In genomic region chr5:128707271-128707670, GRCm38 (mm10) we compare ENCODE assay signal across 26 mouse cellular contexts. TPM values are rescaled to one million over a fixed set of nuclear protein-coding genes. Genes with fewer than 3 reads are reported as not detected.
DNase-seq lines count a peak whose midpoint lies in the region; TF ChIP-seq lines count a peak whose summit lies in the region.
"Had no signal": no experiment of that assay in that cellular context is flagged by ENCODE, and none has a peak within 500 bp of the region (broad histone marks: within the 10 kb centered on the region; RNA-seq: fewer than 3 reads in every experiment).

No protein-coding gene starts in this region.

- TF ChIP-seq POLR2A in testis, adult 2 months (IDR thresholded peaks at IDR 0.05; ENCODE audit: control insufficient read depth, low read depth, low read length), result peak; percentile 36; the same call in 1 of the 2 replicates

- peak overlapping the region; percentile 27; the same call in 1 of the 2 replicates for H3K4me3 ChIP-seq in testis, adult 2 months (ENCODE audit: control insufficient read depth, low read depth, low read length)
- H3K4me3 ChIP-seq: embryonic facial prominence, embryonic 13.5 days; embryonic facial prominence, embryonic 15.5 days; forebrain, embryonic 13.5 days; forebrain, embryonic 15.5 days had no signal

- H3K4me1 ChIP-seq in testis, adult 2 months (ENCODE audit: control insufficient read depth, insufficient read depth, low read length), result no peaks in the 10 kb centered on the region; the same call in 1 of the 2 replicates

- DNase-seq in testis, postnatal 10 days (ENCODE audit: low spot score), result no peak
- peak; percentile 78 for DNase-seq in ES-CJ7 (ENCODE audit: low read depth, low spot score)
- peak; percentile 80 for DNase-seq in ZHBTc4 (ENCODE audit: low read depth, low spot score)
- DNase-seq in B cell, adult 2 months, result no peak
- no peak for DNase-seq in lung, postnatal 14 days
- DNase-seq in spleen, adult 12 weeks (ENCODE audit: low spot score), result no peak
- DNase-seq: adrenal gland, adult 8-10 months; adrenal gland, postnatal 14 days; adrenal gland, postnatal 36 days; cerebellum, adult 11-12 months; cerebellum, adult 8-10 months; cerebellum, adult 9-11 months; cerebellum, postnatal 14 days; cerebellum, postnatal 36 days; embryo, embryonic 11 days; forebrain, postnatal 0 days had no signal

- no peaks in the 10 kb centered on the region for H3K36me3 ChIP-seq in testis, adult 2 months (ENCODE audit: control insufficient read depth, insufficient read depth, low read length)
- H3K36me3 ChIP-seq: embryonic facial prominence, embryonic 13.5 days; embryonic facial prominence, embryonic 15.5 days; forebrain, embryonic 15.5 days; G1E had no signal

- no peak for TF ChIP-seq CTCF in testis, adult 2 months (IDR thresholded peaks at IDR 0.05; ENCODE audit: control insufficient read depth, insufficient read depth, insufficient replicate concordance, low read depth, low read length)

- H3K27ac ChIP-seq in testis, adult 2 months (ENCODE audit: control insufficient read depth, insufficient read depth, low read depth, low read length), result no peak overlapping the region
- H3K27ac ChIP-seq: embryonic facial prominence, embryonic 13.5 days; embryonic facial prominence, embryonic 15.5 days; forebrain, embryonic 13.5 days; forebrain, embryonic 15.5 days had no signal

- H3K27me3 ChIP-seq in testis, adult 2 months (ENCODE audit: control insufficient read depth, insufficient read depth, low read length), result no peaks in the 10 kb centered on the region
- H3K27me3 ChIP-seq: CH12.LX; embryonic facial prominence, embryonic 13.5 days; embryonic facial prominence, embryonic 15.5 days; forebrain, embryonic 13.5 days; forebrain, embryonic 15.5 days; Patski had no signal

RNA-seq across cellular contexts. Expression of gene Piwil1, which starts 4.9 kb away (rescaled TPM):
- 247 and 266 TPM in 2 replicates for polyA plus RNA-seq in testis, adult 2 months (2012; rRNA removed)
- polyA plus RNA-seq: embryonic facial prominence, embryonic 11.5 days; embryonic facial prominence, embryonic 13.5 days; embryonic facial prominence, embryonic 15.5 days; forebrain, embryonic 11.5 days; forebrain, embryonic 13.5 days; G1E; Patski had no signal

Comparison
In these comparisons a context has a peak if more than half of its experiments do, and no peak if none do; other contexts are left out.
1. DNase-seq: peak in ES-CJ7 (single experiment) and ZHBTc4 (single experiment); none in testis, postnatal 10 days (single experiment), B cell, adult 2 months (0 of 2), lung, postnatal 14 days (single experiment) and spleen, adult 12 weeks (single experiment).